Mouse (Mus musculus) embryonic facial prominence, embryonic 15.5 days (tissue): Measurements from ENCODE around the gene Phldb2. TPM values are rescaled to one million over a fixed set of nuclear protein-coding genes. Genes with fewer than 3 reads are reported as not detected.

Experiments used
- ATAC-seq: fragments of 200-750 bp; cut with Nextera tagmentation; 2 replicates; pipeline ENCODE4 v1.8.0; 2017; ENCODE audit warnings: low read depth, moderate TSS enrichment; ENCODE audit not compliant: insufficient number of reproducible peaks, low FRiP score, low TSS enrichment
- H3K27ac ChIP-seq: fragments of 300-500 bp; sonication (generic); replicated peaks from 2 replicates; pipeline ENCODE4 v1.5.1; 2015; ENCODE audit warnings: mild to moderate bottlenecking, inconsistent platforms
- H3K27me3 ChIP-seq: fragments of 300-500 bp; sonication (generic); 2 replicates; pipeline ENCODE4 v1.6.1; 2015; ENCODE audit warnings: inconsistent platforms
- H3K36me3 ChIP-seq: fragments of 300-500 bp; sonication (generic); 2 replicates; pipeline ENCODE4 v1.6.1; 2015; ENCODE audit warnings: mild to moderate bottlenecking, inconsistent platforms
- H3K4me1 ChIP-seq: fragments of 300-500 bp; sonication (generic); 2 replicates; pipeline ENCODE4 v1.6.1; 2015; ENCODE audit warnings: inconsistent platforms
- H3K4me2 ChIP-seq: fragments of 300-500 bp; sonication (generic); replicated peaks from 2 replicates; pipeline ENCODE4 v1.6.1; 2015; ENCODE audit warnings: mild to moderate bottlenecking, inconsistent platforms
- H3K4me3 ChIP-seq: fragments of 300-500 bp; sonication (generic); replicated peaks from 2 replicates; pipeline ENCODE4 v1.5.1; 2015; ENCODE audit warnings: mild to moderate bottlenecking, inconsistent platforms
- H3K9ac ChIP-seq: fragments of 300-500 bp; sonication (generic); 2 replicates; pipeline ENCODE4 v1.6.1; 2015; ENCODE audit warnings: inconsistent platforms
- H3K9me3 ChIP-seq: fragments of 300-500 bp; sonication (generic); replicated peaks from 2 replicates; pipeline ENCODE4 v1.6.1; 2016; ENCODE audit warnings: inconsistent platforms
- WGBS: fragments of 180-500 bp; shearing (Covaris S2); methylation state at CpG from one replicate; pipeline ENCODE4 v1.1.7; 2015; 5-methylcytosine and 5-hydroxymethylcytosine counted together
- polyA plus RNA-seq: library from polyadenylated mRNA; unstranded; fragments of >200 nt; fragmentation: Nextera tagmentation; extraction: Ambion mirVana; gene quantifications from 2 replicates; pipeline ENCODE4 v1.2.1, GENCODE M21; 2015

Phldb2 gene
- polyA plus RNA-seq, 1 experiment from 2014 or later, result 42.1 TPM

DNA sequence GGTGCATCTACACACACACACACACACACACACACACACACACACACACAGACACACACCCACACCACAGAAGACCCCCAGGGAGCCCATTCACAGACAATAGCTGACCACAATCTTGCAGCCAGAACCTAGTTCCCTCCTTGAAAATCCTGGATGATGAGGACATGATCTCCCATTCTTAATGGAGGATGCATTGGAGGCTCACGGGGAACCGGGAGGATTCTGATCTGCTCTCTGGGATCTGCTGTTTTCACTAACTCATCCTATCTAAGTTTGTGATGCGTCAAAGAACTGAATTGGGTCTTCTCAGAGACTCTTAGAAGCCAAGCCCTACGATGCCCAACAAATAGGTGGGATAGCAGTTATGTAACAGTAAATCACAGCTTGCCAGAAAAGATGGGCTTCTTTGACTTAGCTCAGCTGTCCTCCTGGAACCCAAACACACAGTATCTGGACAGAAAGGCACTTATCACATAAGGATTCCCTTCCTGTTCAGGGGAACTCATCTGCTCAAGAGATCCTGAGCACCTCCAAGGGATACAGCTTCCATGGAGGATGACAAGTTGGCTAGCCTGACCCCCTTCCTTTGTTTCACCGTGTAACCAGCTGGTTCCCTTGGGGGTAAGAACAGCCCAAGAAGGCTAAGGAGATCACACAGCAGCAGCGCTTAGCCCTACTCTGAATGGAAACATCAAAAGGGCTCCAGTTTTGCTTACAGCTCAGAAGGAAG, 230.1 kb downstream of the Phldb2 start:
- no peak for ATAC-seq
- Histone ChIP-seq H3K4me3 (peak overlapping the region; percentile 53), H3K9ac (no peak overlapping the region), H3K9me3 (no peaks in the 10 kb centered on the region), H3K36me3 (peaks cover under 1% of the 10 kb centered on the region), H3K27me3 (no peaks in the 10 kb centered on the region), H3K4me2 (peak overlapping the region; percentile 88), H3K4me1 (peaks cover 16% of the 10 kb centered on the region), H3K27ac (no peak overlapping the region)
- 58% methylated on average over 6 of the region's 6 CpGs for WGBS

- peaks cover 16% of the 10 kb centered on the region for H3K4me1 ChIP-seq
- no peaks in the 10 kb centered on the region for H3K9me3 ChIP-seq
- H3K27ac ChIP-seq, result no peak overlapping the region
- ATAC-seq, result no peak
- no peak overlapping the region for H3K4me3 ChIP-seq
- no peaks in the 10 kb centered on the region for H3K27me3 ChIP-seq
- 78% methylated on average over 3 of the region's 3 CpGs for WGBS
- H3K36me3 ChIP-seq, result no peaks in the 10 kb centered on the region
- no peak overlapping the region for H3K9ac ChIP-seq
- no peak overlapping the region for H3K4me2 ChIP-seq
These were observed 230.9 kb downstream of the Phldb2 start for GRCm38 (mm10) chr16:45722460-45722951.

GRCm38 (mm10) chr16:45720022-45720630, 233.3 kb downstream of the Phldb2 start:
- Histone ChIP-seq H3K4me1 (peaks cover 16% of the 10 kb centered on the region), H3K4me3 (no peak overlapping the region), H3K9me3 (0 out of 2 replicates have a peak, but pooled peaks cover 6% of the 10 kb centered on the region), H3K9ac (no peak overlapping the region), H3K36me3 (no peaks in the 10 kb centered on the region), H3K4me2 (no peak overlapping the region), H3K27me3 (no peaks in the 10 kb centered on the region), H3K27ac (no peak overlapping the region)
- ATAC-seq, result no peak
- 85% methylated on average over 10 of the region's 10 CpGs for WGBS

GRCm38 (mm10) chr16:45718296-45718695, 235.1 kb downstream of the Phldb2 start:
- Histone ChIP-seq H3K9ac (no peak overlapping the region), H3K4me2 (no peak overlapping the region), H3K36me3 (no peaks in the 10 kb centered on the region), H3K9me3 (0 out of 2 replicates have a peak, but pooled peaks cover 6% of the 10 kb centered on the region), H3K27me3 (no peaks in the 10 kb centered on the region), H3K27ac (no peak overlapping the region), H3K4me1 (peaks cover under 1% of the 10 kb centered on the region; the same call in 1 of the 2 replicates), H3K4me3 (no peak overlapping the region)
- no peak for ATAC-seq
- WGBS, result 88% methylated on average over 4 of the region's 4 CpGs

DNA sequence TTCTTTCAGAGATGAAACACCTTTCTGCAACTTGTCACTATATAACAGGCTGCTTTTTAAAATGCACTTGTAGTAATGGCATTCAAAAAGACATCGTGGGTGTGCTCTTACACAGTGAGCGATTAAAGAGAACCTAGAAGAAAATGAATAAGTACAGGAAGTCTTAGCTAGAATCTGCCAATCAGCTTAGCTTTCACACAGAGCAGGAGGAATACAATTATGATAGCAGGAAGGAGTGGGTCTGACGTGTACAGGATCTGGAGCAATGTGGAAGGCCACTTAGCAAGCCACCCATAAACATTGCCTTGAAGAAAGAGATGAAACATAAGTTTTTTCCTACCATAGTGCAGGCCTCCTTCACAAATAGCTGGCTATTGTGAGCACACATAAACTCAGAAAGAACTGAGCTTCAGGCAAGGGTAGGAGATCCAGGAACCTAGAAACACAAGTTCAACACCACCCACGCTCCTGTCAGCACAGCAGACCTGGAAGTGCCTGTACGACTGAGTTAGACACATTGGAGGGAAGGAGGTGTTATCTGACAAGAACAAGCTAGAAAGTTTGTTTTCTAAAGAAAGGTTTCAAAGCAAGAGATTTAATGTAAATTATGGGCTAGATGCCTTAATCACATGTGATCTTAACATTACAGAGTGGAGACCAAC, 238.8 kb downstream of the Phldb2 start:
- no peaks in the 10 kb centered on the region for H3K36me3 ChIP-seq
- no peaks in the 10 kb centered on the region for H3K4me1 ChIP-seq
- no peaks in the 10 kb centered on the region for H3K27me3 ChIP-seq
- H3K27ac ChIP-seq, result no peak overlapping the region
- H3K9ac ChIP-seq, result no peak overlapping the region
- ATAC-seq, result no peak
- WGBS, result 80% methylated on average over 5 of the region's 5 CpGs
- no peak overlapping the region for H3K4me2 ChIP-seq
- no peak overlapping the region for H3K4me3 ChIP-seq
- H3K9me3 ChIP-seq, result 0 out of 2 replicates have a peak, but pooled peaks cover 6% of the 10 kb centered on the region

DNA sequence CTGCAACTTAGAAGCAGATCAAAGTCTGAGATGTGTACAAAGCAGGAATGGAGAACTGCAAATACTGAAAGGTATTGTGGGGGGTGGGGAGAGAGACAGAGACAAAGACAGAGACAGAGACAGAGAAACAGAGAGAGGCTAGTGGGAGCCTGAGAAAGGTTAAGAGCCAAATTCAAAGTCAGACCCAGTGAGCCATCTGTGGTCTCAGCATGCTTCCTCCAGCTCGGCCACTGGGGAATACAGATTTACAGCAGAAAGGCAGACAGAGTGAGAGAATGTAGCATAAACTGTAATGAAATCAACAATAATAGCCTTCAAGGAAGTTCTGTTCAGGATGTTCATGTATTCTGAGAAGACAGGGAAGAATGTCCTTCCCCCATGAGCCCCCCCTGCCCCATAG, 239.5 kb downstream of the Phldb2 start:
- H3K4me3 ChIP-seq, result no peak overlapping the region
- H3K36me3 ChIP-seq, result no peaks in the 10 kb centered on the region
- no peak overlapping the region for H3K9ac ChIP-seq
- H3K4me2 ChIP-seq, result no peak overlapping the region
- WGBS, result 67% methylated on average over 1 of the region's 1 CpGs
- H3K27ac ChIP-seq, result no peak overlapping the region
- H3K27me3 ChIP-seq, result no peaks in the 10 kb centered on the region
- no peaks in the 10 kb centered on the region for H3K4me1 ChIP-seq
- 0 out of 2 replicates have a peak, but pooled peaks cover 6% of the 10 kb centered on the region for H3K9me3 ChIP-seq
- ATAC-seq, result no peak

DNA sequence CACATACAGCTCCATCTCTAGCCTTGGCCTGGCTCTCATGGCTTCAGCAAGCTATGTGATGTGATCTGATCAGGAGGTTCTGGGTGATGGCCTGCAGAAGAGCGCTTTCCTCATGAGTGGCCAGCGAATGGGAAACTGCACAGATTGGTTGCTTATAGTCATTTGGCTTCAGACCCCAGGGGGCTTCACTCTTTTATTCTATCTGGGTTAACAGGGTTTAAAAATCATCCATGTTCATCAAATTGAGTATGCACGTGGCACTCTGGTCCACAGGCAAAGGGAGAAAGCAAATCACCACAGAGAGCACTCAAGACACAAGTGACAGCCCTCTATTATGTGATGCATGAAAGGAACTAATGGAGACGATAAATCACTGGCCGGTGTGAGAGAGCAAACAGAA, 240.1 kb downstream of the Phldb2 start:
- 92% methylated on average over 5 of the region's 5 CpGs for WGBS
- no peak for ATAC-seq
- no peak overlapping the region for H3K9ac ChIP-seq
- H3K4me1 ChIP-seq, result no peaks in the 10 kb centered on the region
- H3K4me3 ChIP-seq, result no peak overlapping the region
- H3K27ac ChIP-seq, result no peak overlapping the region
- no peaks in the 10 kb centered on the region for H3K27me3 ChIP-seq
- H3K36me3 ChIP-seq, result no peaks in the 10 kb centered on the region
- H3K9me3 ChIP-seq, result 0 out of 2 replicates have a peak, but pooled peaks cover 6% of the 10 kb centered on the region
- no peak overlapping the region for H3K4me2 ChIP-seq

GRCm38 (mm10) chr16:45711263-45711662, 242.1 kb downstream of the Phldb2 start:
- ATAC-seq, result no peak
- H3K27me3 ChIP-seq, result no peaks in the 10 kb centered on the region
- no peaks in the 10 kb centered on the region for H3K4me1 ChIP-seq
- H3K9me3 ChIP-seq, result 0 out of 2 replicates have a peak, but pooled peaks cover 6% of the 10 kb centered on the region
- H3K4me3 ChIP-seq, result no peak overlapping the region
- no peak overlapping the region for H3K9ac ChIP-seq
- no peak overlapping the region for H3K4me2 ChIP-seq
- no peak overlapping the region for H3K27ac ChIP-seq
- no peaks in the 10 kb centered on the region for H3K36me3 ChIP-seq
- WGBS, result 64% methylated on average over 7 of the region's 7 CpGs

GRCm38 (mm10) chr16:45699301-45699700, 254.1 kb downstream of the Phldb2 start:
- no peaks in the 10 kb centered on the region for H3K27me3 ChIP-seq
- H3K9me3 ChIP-seq, result no peaks in the 10 kb centered on the region
- H3K4me2 ChIP-seq, result no peak overlapping the region
- no peak overlapping the region for H3K4me3 ChIP-seq
- no peak overlapping the region for H3K27ac ChIP-seq
- WGBS, result 75% methylated on average over 5 of the region's 5 CpGs
- H3K4me1 ChIP-seq, result no peaks in the 10 kb centered on the region
- no peak for ATAC-seq
- no peaks in the 10 kb centered on the region for H3K36me3 ChIP-seq
- no peak overlapping the region for H3K9ac ChIP-seq

DNA sequence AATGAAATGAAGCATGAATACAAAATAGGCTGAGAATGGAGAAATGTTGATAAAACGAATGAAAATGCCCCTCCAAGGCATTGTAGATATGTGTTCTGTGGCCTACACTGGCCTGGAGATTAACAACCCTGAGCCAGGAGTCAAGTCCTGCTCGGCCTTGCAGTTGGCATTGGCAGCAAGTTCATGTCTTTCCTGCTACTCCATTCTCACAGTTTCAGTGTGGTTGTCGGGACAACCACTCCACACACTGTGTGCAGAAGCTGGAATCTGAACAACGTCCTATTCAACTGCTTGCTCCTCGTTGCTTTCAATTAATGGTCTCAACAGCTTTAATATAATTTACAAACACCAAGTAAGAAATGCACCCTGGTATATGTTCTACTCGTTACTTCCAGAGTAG, 255.4 kb downstream of the Phldb2 start:
- no peak for ATAC-seq
- H3K27me3 ChIP-seq, result no peaks in the 10 kb centered on the region
- no peaks in the 10 kb centered on the region for H3K4me1 ChIP-seq
- H3K9me3 ChIP-seq, result no peaks in the 10 kb centered on the region
- no peak overlapping the region for H3K4me2 ChIP-seq
- no peak overlapping the region for H3K27ac ChIP-seq
- H3K4me3 ChIP-seq, result no peak overlapping the region
- no peaks in the 10 kb centered on the region for H3K36me3 ChIP-seq
- WGBS, result 81% methylated on average over 6 of the region's 6 CpGs
- no peak overlapping the region for H3K9ac ChIP-seq
